Mouse (Mus musculus) embryonic fibroblast, embryonic 13.5 days (primary cell): Measurements from ENCODE around the gene Dpt. TPM values are rescaled to one million over a fixed set of nuclear protein-coding genes. Genes with fewer than 3 reads are reported as not detected.
"Not testable (repeated sequence)": the region's sequence is repeated elsewhere in the genome, so short reads cannot be mapped to it uniquely, and the experiment has no call there.

Source experiments
- H3K27ac ChIP-seq: 2 replicates; pipeline ENCODE4 v1.5.1; 2012; ENCODE audit warnings: low read length, control low read depth, inconsistent platforms; ENCODE audit not compliant: insufficient read depth
- H3K4me1 ChIP-seq: 2 replicates; pipeline ENCODE4 v1.6.1; 2011; ENCODE audit warnings: low read length; ENCODE audit not compliant: control insufficient read depth, insufficient read depth
- H3K4me3 ChIP-seq: 2 replicates; pipeline ENCODE4 v1.5.1; 2011; ENCODE audit warnings: mild to moderate bottlenecking, control low read depth, low read length; ENCODE audit not compliant: insufficient read depth
- CTCF ChIP-seq: IDR thresholded peaks from 2 replicates; pipeline ENCODE4 v1.5.1; 2011; ENCODE audit warnings: mild to moderate bottlenecking, control low read depth, low read length, moderate library complexity, borderline replicate concordance; ENCODE audit not compliant: insufficient read depth
- POLR2A ChIP-seq: IDR thresholded peaks from 2 replicates; pipeline ENCODE4 v1.6.1; 2011; ENCODE audit warnings: low read depth, mild to moderate bottlenecking, control low read depth, low read length, moderate library complexity
- polyA plus RNA-seq: library from polyadenylated mRNA; stranded (reverse); fragments of >200 nt; gene quantifications from 2 replicates; pipeline ENCODE4 v1.2.4, GENCODE M21; 2011; ENCODE audit warnings: low read depth; ENCODE audit not compliant: missing spikeins, insufficient read length

Gene Dpt
- polyA plus RNA-seq, 1 experiment = 45.9 TPM

DNA sequence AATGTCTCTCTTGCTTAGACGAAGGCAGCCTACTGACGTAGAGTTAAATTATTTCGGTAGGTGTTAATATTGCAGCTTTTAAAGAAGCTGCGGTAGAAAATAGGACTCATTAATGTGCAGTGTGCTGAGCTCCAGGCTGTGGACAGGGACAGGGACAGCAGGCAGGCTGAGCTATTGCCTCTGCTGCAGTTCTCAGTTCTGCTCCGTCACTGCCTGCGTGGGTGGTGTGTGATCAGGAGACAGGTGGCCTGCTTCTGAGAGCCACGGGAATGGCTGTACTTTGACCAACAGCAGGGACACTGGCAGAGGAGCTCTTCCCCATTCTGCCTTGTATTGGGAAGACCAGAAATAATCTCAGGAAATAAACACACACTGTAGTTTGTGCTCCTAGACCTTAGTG, 8.7 kb upstream of the Dpt start:
- no peak for TF ChIP-seq POLR2A
- no peak for TF ChIP-seq CTCF
- Histone ChIP-seq H3K4me1 (no peaks in the 10 kb centered on the region), H3K4me3 (no peak overlapping the region), H3K27ac (no peak overlapping the region)

DNA sequence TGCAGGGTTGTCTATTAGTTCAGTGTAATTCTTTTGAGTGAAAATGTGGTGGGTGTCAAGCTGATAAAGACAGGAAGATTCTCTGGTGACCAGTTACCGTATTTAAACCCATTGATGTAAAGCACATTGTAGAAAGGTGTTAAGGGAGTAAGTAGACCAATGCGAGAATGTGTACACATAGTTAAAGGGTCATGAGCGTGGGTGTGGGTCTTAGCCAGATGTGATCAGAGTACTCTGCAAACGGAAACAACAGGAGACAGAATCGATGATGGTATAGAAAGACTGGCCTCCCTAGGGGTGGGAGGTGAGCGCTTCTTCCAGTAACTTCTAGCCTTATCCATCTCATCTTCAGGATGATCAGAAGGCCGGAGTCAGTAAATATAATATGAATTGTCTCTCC, 8.2 kb upstream of the Dpt start:
- H3K27ac ChIP-seq = no peak overlapping the region
- no peak overlapping the region for H3K4me3 ChIP-seq
- TF ChIP-seq CTCF (no peak), POLR2A (no peak)
- no peaks in the 10 kb centered on the region for H3K4me1 ChIP-seq

DNA sequence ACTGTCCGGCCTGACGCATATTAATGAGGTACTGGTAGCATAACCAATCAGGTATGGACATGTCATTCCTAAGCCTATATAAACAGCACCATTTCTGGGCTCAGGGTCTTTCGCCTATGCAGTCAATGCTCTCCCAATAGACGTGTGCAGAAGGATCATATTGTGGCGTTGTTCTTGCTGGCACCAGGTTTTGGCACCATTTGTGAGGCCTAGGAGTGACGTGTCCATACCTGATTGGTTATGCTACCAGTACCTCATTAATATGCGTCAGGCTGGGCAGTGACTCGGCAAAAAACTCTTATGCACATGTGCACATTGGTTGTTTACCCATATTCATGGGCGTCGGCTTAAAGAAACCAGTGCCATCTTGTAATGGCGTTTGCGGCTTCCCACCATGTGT, 6.1 kb upstream of the Dpt start:
- not testable (repeated sequence) for H3K4me1 ChIP-seq, H3K27ac ChIP-seq, H3K4me3 ChIP-seq

DNA sequence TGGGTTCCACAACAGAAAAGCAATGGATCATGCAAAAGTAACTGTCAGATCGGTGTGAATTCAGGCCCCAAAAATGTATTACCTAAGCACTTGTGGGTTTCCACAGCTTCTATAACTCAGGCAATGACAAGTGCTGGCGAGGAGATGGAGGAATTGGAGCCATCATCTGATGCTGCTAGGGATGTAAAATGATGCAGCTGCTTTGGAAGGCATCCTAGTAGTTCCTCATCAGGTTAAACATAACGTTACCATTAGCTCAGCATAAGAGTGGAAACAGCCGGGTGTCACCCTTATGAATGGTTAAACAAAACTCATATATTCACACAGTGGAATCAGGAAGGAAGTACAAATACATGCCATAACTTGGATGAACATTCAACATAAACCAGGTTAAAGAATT, 3.4 kb upstream of the Dpt start:
- H3K4me3 ChIP-seq = no peak overlapping the region
- no peaks in the 10 kb centered on the region for H3K4me1 ChIP-seq
- TF ChIP-seq CTCF = no peak
- TF ChIP-seq POLR2A = no peak
- H3K27ac ChIP-seq = no peak overlapping the region

DNA sequence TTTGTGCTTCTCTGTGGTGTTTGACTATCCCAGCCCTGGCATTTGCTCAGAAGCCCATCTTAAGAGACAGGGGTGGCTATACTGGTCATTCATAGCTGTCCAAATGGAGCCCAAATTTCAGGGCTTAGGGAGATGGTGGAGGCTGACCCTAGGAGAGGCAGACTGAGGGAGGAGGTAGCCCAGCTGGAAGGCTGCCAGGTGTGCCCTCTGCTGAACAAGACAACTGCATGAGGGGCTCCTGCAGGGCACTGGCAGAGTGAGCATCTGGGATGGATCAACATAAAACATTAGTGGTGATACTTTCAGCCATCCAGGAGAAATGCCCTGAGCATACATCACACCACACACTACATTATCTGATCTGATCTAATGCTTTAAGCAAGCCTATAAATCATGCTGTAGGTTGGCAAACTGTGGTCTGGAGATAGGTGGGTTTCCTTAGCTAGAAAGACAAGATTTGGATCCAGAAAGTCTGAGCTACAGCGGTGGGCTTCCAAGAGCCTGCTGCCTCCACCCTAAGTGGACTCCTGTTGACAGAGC, 1.4 kb downstream of the Dpt start:
- H3K4me3 ChIP-seq = no peak overlapping the region
- TF ChIP-seq POLR2A = no peak
- no peak for TF ChIP-seq CTCF
- 0 out of 2 replicates have a peak overlapping the region, but pooled peaks have one; percentile 7 for H3K27ac ChIP-seq
- H3K4me1 ChIP-seq = no peaks in the 10 kb centered on the region

DNA sequence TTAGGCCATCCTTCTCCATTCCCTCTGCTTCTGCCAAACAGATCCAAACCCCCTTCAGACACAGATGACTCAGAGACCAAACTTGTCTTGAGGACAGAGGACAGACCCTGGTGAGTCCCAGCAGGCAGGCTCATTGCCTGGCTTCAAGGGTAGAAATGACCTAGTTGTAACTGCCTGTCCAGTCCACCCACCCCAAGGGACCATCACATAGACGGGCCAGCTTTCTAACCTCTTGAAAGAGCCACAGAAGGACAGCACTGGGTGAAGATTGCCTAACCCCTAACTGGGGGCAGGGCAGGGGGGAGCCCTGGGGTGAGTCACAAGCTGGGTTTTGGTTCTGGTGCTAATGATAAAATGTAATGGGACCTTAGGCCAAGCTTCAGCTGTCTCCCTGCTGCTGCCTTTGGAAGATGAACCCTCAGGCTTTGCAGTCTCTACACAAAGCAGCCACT, 2.1 kb downstream of the Dpt start:
- peak overlapping the region; percentile 7; the same call in 1 of the 2 replicates for H3K27ac ChIP-seq
- TF ChIP-seq POLR2A (no peak), CTCF (no peak)
- no peak overlapping the region for H3K4me3 ChIP-seq
- H3K4me1 ChIP-seq = no peaks in the 10 kb centered on the region

DNA sequence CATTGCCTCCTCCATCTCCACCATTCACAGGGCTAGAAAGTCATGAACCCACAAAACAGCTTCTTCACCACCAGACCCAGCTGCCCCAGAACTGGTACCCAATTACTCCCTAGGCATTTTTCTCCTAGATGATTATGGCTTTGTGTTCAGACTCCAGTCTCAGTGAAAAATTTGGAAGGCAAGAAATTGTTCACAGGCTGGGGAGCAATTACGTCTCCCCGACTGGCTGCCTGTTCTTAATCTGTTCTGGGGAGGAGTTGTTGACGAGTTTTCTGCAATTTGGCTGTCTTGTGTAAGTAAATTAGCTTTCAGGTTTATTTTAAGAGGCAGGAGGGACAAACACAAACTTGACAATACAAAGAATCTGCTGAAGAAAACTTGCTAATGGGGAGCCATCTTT, 2.7 kb downstream of the Dpt start:
- TF ChIP-seq CTCF (no peak), POLR2A (no peak)
- Histone ChIP-seq H3K4me1 (no peaks in the 10 kb centered on the region), H3K27ac (no peak overlapping the region), H3K4me3 (no peak overlapping the region)

DNA sequence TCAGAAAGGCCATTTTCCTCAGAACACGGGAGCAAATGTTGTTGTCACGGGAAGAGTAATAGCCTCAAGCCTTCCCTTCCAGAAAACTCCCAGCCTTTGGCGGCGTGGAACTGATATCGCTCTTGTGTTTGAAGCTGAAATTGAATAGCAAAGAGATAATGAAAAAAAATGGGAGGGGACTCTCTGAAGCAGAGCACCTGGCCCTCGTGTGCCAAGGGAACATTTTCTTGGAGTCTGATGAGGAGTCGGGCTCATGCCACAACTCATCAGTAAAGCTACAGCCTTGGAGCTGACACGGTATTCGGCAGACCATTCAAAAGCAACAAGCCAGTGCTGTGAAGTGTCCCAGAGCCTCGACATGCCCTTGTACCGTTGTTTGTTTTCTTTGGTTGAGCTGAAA, 7.8 kb downstream of the Dpt start:
- TF ChIP-seq CTCF = no peak
- no peak for TF ChIP-seq POLR2A
- Histone ChIP-seq H3K27ac (no peak overlapping the region), H3K4me1 (no peaks in the 10 kb centered on the region), H3K4me3 (no peak overlapping the region)

DNA sequence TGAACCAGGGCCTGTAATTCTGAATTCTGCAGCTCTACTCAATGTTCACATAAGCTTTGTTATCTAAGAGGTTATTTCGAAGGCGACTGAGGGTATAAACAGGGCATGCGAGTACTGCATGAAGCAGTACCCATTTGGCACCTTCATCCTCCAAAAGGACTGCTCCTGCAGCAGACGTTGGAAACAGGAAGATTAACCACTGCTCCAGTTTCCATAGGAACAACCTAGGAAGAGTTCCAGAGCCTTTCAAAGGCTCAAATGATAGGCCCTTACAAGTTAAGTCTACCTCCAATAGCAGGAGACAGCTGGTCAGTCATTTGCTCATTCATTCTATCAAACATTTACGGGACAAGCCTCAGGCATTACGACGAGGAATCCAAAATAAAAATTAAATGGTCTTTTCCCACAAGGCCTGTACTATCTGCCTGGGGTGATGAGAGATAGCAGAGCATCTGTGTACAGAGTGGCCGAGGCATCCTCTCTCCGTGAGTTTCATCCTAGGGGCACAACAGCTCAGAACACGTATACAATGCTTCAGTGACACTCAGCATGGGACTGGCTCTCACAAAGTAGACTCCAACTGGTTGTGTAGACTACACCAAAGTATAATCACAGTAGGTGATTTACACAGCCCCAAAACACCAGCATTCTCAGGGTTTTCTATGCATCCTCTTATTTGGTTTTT, 8.4 kb downstream of the Dpt start:
- no peak for TF ChIP-seq CTCF
- TF ChIP-seq POLR2A = no peak
- no peak overlapping the region for H3K27ac ChIP-seq
- no peak overlapping the region for H3K4me3 ChIP-seq
- 0 out of 2 replicates have a peak, but pooled peaks cover 4% of the 10 kb centered on the region for H3K4me1 ChIP-seq

DNA sequence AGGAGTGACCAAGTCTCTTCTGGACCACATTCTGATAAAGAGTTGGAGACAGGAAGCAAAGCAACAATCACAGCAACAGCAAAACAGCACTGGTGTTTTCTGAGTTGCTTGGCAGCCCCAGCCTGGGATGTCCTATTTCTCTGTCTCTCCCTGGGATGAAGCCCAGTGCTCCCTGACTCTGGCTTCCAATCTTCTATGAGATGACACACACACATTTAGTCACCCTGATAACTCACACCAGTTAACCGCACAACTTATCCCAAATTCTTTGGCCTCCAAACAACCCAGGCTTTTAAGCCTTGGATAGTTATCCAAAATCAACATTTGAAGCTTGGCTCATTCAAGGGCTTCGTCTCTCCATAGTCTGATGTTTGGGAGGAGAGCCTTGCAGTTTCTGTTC, 12.9 kb downstream of the Dpt start:
- no peak for TF ChIP-seq CTCF
- TF ChIP-seq POLR2A = no peak
- no peak overlapping the region for H3K4me3 ChIP-seq
- H3K4me1 ChIP-seq = 0 out of 2 replicates have a peak, but pooled peaks cover 4% of the 10 kb centered on the region
- peak overlapping the region; percentile 6; the same call in 1 of the 2 replicates for H3K27ac ChIP-seq
